Mouse (Mus musculus) liver, embryonic 14.5 days (tissue): ENCODE measurements around the gene Slf2. TPM values are rescaled to one million over a fixed set of nuclear protein-coding genes. Genes with fewer than 3 reads are reported as not detected.
A peak's percentile ranks its signal among the peaks of the same experiment; 100 is the strongest.

ENCODE experiments used
- ATAC-seq: fragments of 200-750 bp; cut with Nextera tagmentation; 2 replicates; pipeline ENCODE4 v1.8.0; 2017; ENCODE audit warnings: moderate number of reproducible peaks, mild to moderate bottlenecking, moderate library complexity; ENCODE audit not compliant: insufficient read depth
- DNase-seq, 3 experiments: peaks; one replicate each; pipeline ENCODE4 v3.0.0-alpha.2; 2012 to 2013; ENCODE audit warnings: low read depth in 3 of 3, low spot score in 3 of 3
- H3K27ac ChIP-seq: fragments of 300-500 bp; sonication (generic); 2 replicates; pipeline ENCODE4 v1.5.1; 2014; ENCODE audit warnings: moderate library complexity, mild to moderate bottlenecking, control low read depth, inconsistent platforms
- H3K27me3 ChIP-seq: fragments of 300-500 bp; sonication (generic); 2 replicates; pipeline ENCODE4 v1.6.1; 2014; ENCODE audit warnings: mild to moderate bottlenecking, low read length, moderate library complexity; ENCODE audit not compliant: control insufficient read depth, insufficient read depth
- H3K36me3 ChIP-seq: fragments of 300-500 bp; sonication (generic); replicated peaks from 2 replicates; pipeline ENCODE4 v1.6.1; 2014; ENCODE audit warnings: low read depth; ENCODE audit not compliant: control insufficient read depth, insufficient read depth
- H3K4me1 ChIP-seq, 2 experiments: fragments of 200-500 bp in 1 of 2; fragments of 300-500 bp in 1 of 2; sonication (generic) in 1 of 2; replicated peaks; 2 replicates each; pipeline ENCODE4 v1.6.1; 2012 to 2014; ENCODE audit warnings: antibody characterized with exemption in 1 of 2, inconsistent platforms in 1 of 2, low read length in 1 of 2; ENCODE audit not compliant: control insufficient read depth in 2 of 2, insufficient read depth in 2 of 2
- H3K4me2 ChIP-seq: fragments of 300-500 bp; sonication (generic); 2 replicates; pipeline ENCODE4 v1.6.1; 2014; ENCODE audit warnings: low read depth, mild to moderate bottlenecking, control low read depth, moderate library complexity
- H3K4me3 ChIP-seq, 2 experiments: fragments of 200-500 bp in 1 of 2; fragments of 300-500 bp in 1 of 2; sonication (generic) in 1 of 2; 2 replicates each; pipeline ENCODE4 v1.5.1; 2012 to 2014; ENCODE audit warnings: low read depth in 2 of 2, low read length in 2 of 2, mild to moderate bottlenecking in 2 of 2, control low read depth in 1 of 2, inconsistent platforms in 1 of 2, moderate library complexity in 1 of 2; ENCODE audit not compliant: insufficient read depth in 1 of 2
- H3K9ac ChIP-seq: fragments of 300-500 bp; sonication (generic); replicated peaks from 2 replicates; pipeline ENCODE4 v1.6.1; 2014; ENCODE audit warnings: mild to moderate bottlenecking, control low read depth, moderate library complexity
- H3K9me3 ChIP-seq: fragments of 300-500 bp; sonication (generic); 2 replicates; pipeline ENCODE4 v1.6.1; 2016; ENCODE audit warnings: low read length, mixed read lengths; ENCODE audit not compliant: control insufficient read depth
- CTCF ChIP-seq: IDR thresholded peaks from 2 replicates; pipeline ENCODE4 v1.5.1; 2016; ENCODE audit warnings: antibody characterized with exemption, low read depth, control low read depth
- EP300 ChIP-seq: IDR thresholded peaks from 2 replicates; pipeline ENCODE4 v1.6.1; 2016; ENCODE audit warnings: antibody characterized with exemption, low read depth
- WGBS: fragments of 180-500 bp; shearing (Covaris S2); extraction: QIAGEN DNeasy Blood & Tissue Kit; methylation state at CpG from one replicate; pipeline ENCODE4 v1.1.7; 2014; ENCODE audit not compliant: insufficient replicate concordance; 5-methylcytosine and 5-hydroxymethylcytosine counted together
- polyA plus RNA-seq, 2 experiments: library from polyadenylated mRNA; depleted of rRNA in 1 of 2; stranded (reverse) in 1 of 2; unstranded in 1 of 2; fragments of >200 nt; fragmentation: Nextera tagmentation in 1 of 2; extraction: Ambion mirVana in 1 of 2; gene quantifications; 2 replicates each; pipeline versions ENCODE4 v1.2.1 to v1.2.3; 2012 to 2014

Slf2 gene
- polyA plus RNA-seq, 2 experiments = 8.6 to 11.1 TPM

DNA sequence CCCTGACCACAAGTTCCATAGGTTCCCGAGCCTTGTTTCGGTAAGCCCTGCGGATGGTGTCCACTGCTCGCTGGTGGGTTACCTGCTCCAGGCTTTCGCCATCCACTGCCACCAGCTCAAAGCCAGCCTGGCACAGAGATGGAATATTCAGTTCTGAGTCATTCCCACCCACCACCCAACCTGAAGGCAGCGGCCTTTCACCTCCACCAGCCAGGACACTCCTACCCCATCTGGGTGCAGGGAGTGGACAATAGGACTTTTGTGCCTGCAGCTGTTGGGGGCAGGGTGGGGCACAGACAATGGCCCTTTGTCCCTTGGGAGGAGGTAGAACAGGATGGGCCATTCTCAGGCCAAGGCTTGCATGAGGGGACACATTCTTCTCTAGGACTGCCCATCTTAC, 96.9 kb downstream of the Slf2 start:
- no peak overlapping the region for H3K4me3 ChIP-seq
- H3K9ac ChIP-seq = no peak overlapping the region
- no peaks in the 10 kb centered on the region for H3K27me3 ChIP-seq
- H3K36me3 ChIP-seq = no peaks in the 10 kb centered on the region; the same call in 1 of the 2 replicates
- no peak for ATAC-seq
- no peak for TF ChIP-seq CTCF
- no peak for TF ChIP-seq EP300
- no peak overlapping the region for H3K4me2 ChIP-seq
- H3K9me3 ChIP-seq = no peaks in the 10 kb centered on the region
- 78% methylated on average over 6 of the region's 6 CpGs for WGBS
- H3K4me1 ChIP-seq = peaks cover 0 to 2% of the 10 kb centered on the region in 2 experiments; a peak in 1 of 4 replicates
- no peak for DNase-seq
- H3K27ac ChIP-seq = no peak overlapping the region

DNA sequence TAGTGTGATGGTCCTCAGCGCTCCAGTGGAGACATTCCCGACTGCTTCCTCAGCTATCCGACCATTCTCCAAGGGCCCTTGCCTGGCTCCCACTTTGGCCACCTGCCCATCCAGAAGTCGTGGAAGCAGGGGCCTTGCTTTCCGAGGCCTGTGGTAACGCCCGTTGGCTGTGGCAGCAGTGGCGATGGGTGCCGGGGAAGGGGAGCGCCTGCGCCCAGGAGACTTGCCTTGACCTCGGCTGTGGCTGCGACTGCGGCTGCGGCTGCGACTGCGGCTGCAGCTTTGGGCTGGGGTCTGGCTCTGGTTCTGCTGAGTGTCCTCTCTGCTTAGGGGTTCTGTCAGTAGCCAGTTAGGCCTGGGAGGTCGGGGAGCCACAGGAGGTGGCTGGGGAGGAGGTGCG, 97.8 kb downstream of the Slf2 start:
- H3K27me3 ChIP-seq = no peaks in the 10 kb centered on the region
- H3K9ac ChIP-seq = no peak overlapping the region
- no peak overlapping the region for H3K4me3 ChIP-seq
- TF ChIP-seq CTCF = no peak
- TF ChIP-seq EP300 = no peak
- H3K9me3 ChIP-seq = no peaks in the 10 kb centered on the region
- DNase-seq (no peak), ATAC-seq (no peak)
- 63% methylated on average over 19 of the region's 19 CpGs for WGBS
- peaks cover 0 to 2% of the 10 kb centered on the region in 2 experiments; a peak in 1 of 4 replicates for H3K4me1 ChIP-seq
- H3K27ac ChIP-seq = no peak overlapping the region
- H3K4me2 ChIP-seq = no peak overlapping the region
- H3K36me3 ChIP-seq = no peaks in the 10 kb centered on the region; the same call in 1 of the 2 replicates

DNA sequence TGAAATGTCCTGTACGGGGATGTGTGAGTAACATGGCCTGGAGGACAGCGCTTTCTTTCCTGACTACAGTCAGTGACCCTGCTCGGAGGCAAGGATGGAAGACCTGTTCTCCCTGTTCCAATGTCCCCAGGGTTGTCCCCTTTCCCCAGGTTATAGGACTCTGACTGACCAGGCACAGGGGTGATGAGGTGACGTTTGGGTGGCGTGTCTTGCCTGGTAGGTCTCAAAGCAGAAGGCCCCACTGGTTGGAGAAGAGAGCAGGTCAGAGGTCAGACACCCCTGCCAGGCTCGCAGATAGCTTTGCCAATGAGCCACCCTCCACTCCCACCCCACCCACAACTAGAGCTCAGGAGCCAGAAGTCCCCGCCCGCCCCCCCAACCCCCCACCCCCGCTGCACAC, 98.6 kb downstream of the Slf2 start:
- no peak for DNase-seq
- Histone ChIP-seq H3K27ac (no peak overlapping the region), H3K9me3 (no peaks in the 10 kb centered on the region), H3K36me3 (no peaks in the 10 kb centered on the region; the same call in 1 of the 2 replicates), H3K4me1 (peaks cover 0 to 2% of the 10 kb centered on the region in 2 experiments; a peak in 1 of 4 replicates), H3K4me3 (no peak overlapping the region), H3K4me2 (no peak overlapping the region), H3K27me3 (no peaks in the 10 kb centered on the region), H3K9ac (no peak overlapping the region)
- WGBS = 50% methylated on average over 9 of the region's 9 CpGs
- no peak for TF ChIP-seq CTCF
- TF ChIP-seq EP300 = no peak
- ATAC-seq = no peak

DNA sequence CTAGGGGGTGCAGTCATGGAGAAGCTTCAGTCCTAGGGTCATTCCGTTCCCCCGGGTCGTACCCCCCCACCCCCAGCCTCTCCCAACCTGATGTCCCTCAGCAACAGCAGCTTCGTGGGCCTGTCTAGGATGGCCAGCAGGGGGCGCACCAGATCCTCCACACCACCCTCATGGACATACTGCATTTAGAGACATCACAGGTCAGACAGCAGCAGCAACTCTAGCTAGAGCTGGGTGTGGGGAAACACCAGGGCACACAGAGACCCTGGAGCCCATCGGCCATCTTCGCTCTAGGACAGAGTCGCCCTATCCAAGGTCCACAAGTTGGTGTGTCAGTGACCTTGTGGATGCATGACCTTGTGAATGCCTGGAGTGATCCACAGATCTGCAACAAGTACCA, 99.2 kb downstream of the Slf2 start:
- peaks cover 0 to 2% of the 10 kb centered on the region in 2 experiments; a peak in 1 of 4 replicates for H3K4me1 ChIP-seq
- WGBS = 17% methylated on average over 8 of the region's 8 CpGs
- H3K4me3 ChIP-seq = no peak overlapping the region
- ATAC-seq (0 out of 2 replicates have a peak, but pooled peaks have one; percentile 8), DNase-seq (no peak)
- no peak overlapping the region for H3K27ac ChIP-seq
- H3K9ac ChIP-seq = no peak overlapping the region
- H3K4me2 ChIP-seq = no peak overlapping the region
- no peaks in the 10 kb centered on the region for H3K9me3 ChIP-seq
- no peaks in the 10 kb centered on the region for H3K27me3 ChIP-seq
- no peaks in the 10 kb centered on the region; the same call in 1 of the 2 replicates for H3K36me3 ChIP-seq
- TF ChIP-seq CTCF = peak; percentile 96
- TF ChIP-seq EP300 = no peak

DNA sequence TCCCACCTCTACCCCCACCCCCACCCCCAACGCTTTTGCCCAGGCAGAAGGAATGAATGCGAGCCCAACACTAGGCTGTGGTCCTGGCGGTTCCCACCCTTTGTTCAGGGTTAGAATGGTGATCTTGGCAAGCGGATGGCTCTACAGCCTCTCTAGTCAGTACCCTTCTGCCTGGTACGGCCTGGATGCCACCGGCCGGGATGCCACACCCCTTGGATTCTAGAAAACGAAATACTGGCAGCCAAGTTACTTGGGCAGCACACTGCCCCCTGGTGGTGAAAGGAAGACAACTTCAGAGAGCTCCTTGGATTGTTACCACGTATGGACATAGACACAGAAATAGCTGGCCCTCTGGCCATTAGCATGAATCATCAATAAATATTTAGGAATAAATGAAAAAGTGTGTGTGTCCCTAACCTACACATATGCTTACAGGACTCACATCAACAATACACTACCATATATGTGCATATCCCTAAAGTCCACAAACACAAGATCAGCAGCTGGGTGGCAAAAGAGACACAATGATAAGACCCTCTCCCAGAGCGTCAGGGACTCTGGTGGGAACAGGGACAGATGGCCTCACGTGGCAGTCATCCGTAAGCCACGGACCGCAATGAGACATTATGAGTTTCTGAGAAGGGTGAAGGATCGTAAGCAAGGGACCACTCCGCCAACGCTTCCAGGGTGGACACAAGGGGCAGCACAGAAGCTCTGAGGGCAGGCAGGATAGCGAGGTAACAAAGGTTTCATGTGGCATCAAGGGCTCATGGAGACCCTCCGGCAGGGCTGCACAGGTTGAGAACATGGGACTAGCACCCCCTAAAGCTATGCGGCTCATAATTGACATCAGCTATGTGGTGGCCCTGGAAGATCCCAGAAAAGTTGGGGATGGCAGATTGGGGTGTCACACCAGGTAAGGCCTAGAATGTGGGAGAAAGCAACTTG, 100.1 kb downstream of the Slf2 start:
- no peaks in the 10 kb centered on the region for H3K27me3 ChIP-seq
- H3K9ac ChIP-seq = no peak overlapping the region

More for the DNA sequence above, 100.1 kb downstream of the Slf2 start:
- H3K4me1 ChIP-seq = peaks cover 0 to 2% of the 10 kb centered on the region in 2 experiments; a peak in 1 of 4 replicates
- no peaks in the 10 kb centered on the region for H3K9me3 ChIP-seq
- no peak overlapping the region for H3K4me3 ChIP-seq
- 37% methylated on average over 20 of the region's 20 CpGs for WGBS
- no peak for ATAC-seq
- H3K36me3 ChIP-seq = no peaks in the 10 kb centered on the region; the same call in 1 of the 2 replicates
- no peak overlapping the region for H3K27ac ChIP-seq
- H3K4me2 ChIP-seq = peak overlapping the region; percentile 56
- TF ChIP-seq EP300 (no peak), CTCF (peak; percentile 92)
- DNase-seq = peak in 2 of 3 experiments; percentile 62 to 76
